Mouse (Mus musculus) C2C12 (cell line): ENCODE measurements around the gene S1pr4.

ENCODE experiments used
- CTCF ChIP-seq: IDR thresholded peaks from one replicate; pipeline ENCODE4 v1.5.1; 2011; ENCODE audit not compliant: control insufficient read depth, insufficient read depth, insufficient read length
- MAX ChIP-seq: IDR thresholded peaks from one replicate; pipeline ENCODE4 v1.6.1; 2011; ENCODE audit warnings: mild to moderate bottlenecking, control low read depth
- USF1 ChIP-seq: IDR thresholded peaks from one replicate; pipeline ENCODE4 v1.6.1; 2011; ENCODE audit warnings: low read depth, mild to moderate bottlenecking, control low read depth, moderate library complexity

DNA sequence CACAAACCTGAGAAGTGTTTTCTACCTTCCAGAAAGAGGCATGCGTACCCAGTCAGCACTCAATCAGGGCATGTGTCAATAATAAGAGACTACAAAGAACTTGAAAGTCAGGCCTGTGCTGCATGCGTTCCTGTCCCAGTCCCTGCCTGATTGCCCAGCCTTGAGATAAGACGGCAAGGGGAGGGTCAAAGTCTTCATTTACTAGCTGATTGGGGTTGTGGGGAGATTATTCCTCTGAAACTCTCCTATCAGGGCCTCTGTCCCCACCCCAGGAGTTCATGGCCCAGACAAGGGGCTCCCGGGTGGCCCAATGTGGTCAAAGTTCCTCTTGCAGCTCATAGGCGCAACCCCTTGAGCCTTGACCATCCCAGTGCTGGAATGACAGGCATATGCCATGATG, 46.4 kb upstream of the S1pr4 start:
- no peak for TF ChIP-seq CTCF
- no peak for TF ChIP-seq MAX
- TF ChIP-seq USF1, result no peak
